Mouse (Mus musculus) liver, embryonic 16.5 days (tissue): Measurements from ENCODE around the gene Ifnlr1. TPM values are rescaled to one million over a fixed set of nuclear protein-coding genes. Genes with fewer than 3 reads are reported as not detected.

Source experiments
- ATAC-seq: fragments of 200-750 bp; cut with Nextera tagmentation; 2 replicates; pipeline ENCODE4 v1.8.0; 2017; ENCODE audit warnings: low read depth, mild to moderate bottlenecking, moderate number of reproducible peaks, moderate library complexity
- H3K27ac ChIP-seq: fragments of 300-500 bp; sonication (generic); 2 replicates; pipeline ENCODE4 v1.5.1; 2014; ENCODE audit warnings: mild to moderate bottlenecking, low read length
- H3K27me3 ChIP-seq: fragments of 300-500 bp; sonication (generic); 2 replicates; pipeline ENCODE4 v1.6.1; 2014; ENCODE audit warnings: low read depth, low read length, mixed read lengths; ENCODE audit not compliant: control insufficient read depth, insufficient read depth
- H3K36me3 ChIP-seq: fragments of 300-500 bp; sonication (generic); 2 replicates; pipeline ENCODE4 v1.6.1; 2014; ENCODE audit warnings: mild to moderate bottlenecking; ENCODE audit not compliant: control insufficient read depth, insufficient read depth
- H3K4me1 ChIP-seq: fragments of 300-500 bp; sonication (generic); 2 replicates; pipeline ENCODE4 v1.6.1; 2014; ENCODE audit warnings: low read depth, low read length, mixed read lengths; ENCODE audit not compliant: control insufficient read depth
- H3K4me2 ChIP-seq: fragments of 300-500 bp; sonication (generic); 2 replicates; pipeline ENCODE4 v1.6.1; 2014; ENCODE audit warnings: low read depth, low read length, mixed read lengths
- H3K4me3 ChIP-seq: fragments of 300-500 bp; sonication (generic); 2 replicates; pipeline ENCODE4 v1.5.1; 2014; ENCODE audit warnings: low read depth, mild to moderate bottlenecking, low read length
- H3K9ac ChIP-seq: fragments of 300-500 bp; sonication (generic); 2 replicates; pipeline ENCODE4 v1.6.1; 2014; ENCODE audit warnings: low read depth, low read length
- H3K9me3 ChIP-seq: fragments of 300-500 bp; sonication (generic); replicated peaks from 2 replicates; pipeline ENCODE4 v1.6.1; 2016; ENCODE audit warnings: low read length; ENCODE audit not compliant: control insufficient read depth
- WGBS: fragments of 180-500 bp; shearing (Covaris S2); extraction: QIAGEN DNeasy Blood & Tissue Kit; methylation state at CpG from one replicate; pipeline ENCODE4 v1.1.7; 2014; ENCODE audit not compliant: insufficient replicate concordance; 5-methylcytosine and 5-hydroxymethylcytosine counted together
- polyA plus RNA-seq: library from polyadenylated mRNA; unstranded; fragments of >200 nt; fragmentation: Nextera tagmentation; extraction: Ambion mirVana; gene quantifications from 2 replicates; pipeline ENCODE4 v1.2.1, GENCODE M21; 2015

Gene Ifnlr1
- polyA plus RNA-seq, 1 experiment from 2014 or later: 0.31 TPM

- ATAC-seq: no peak
- WGBS: 60% methylated on average over 11 of the region's 11 CpGs
- peaks cover 9% of the 10 kb centered on the region for H3K4me1 ChIP-seq
- H3K36me3 ChIP-seq: no peaks in the 10 kb centered on the region
- H3K4me3 ChIP-seq: no peak overlapping the region
- no peak overlapping the region for H3K27ac ChIP-seq
- H3K4me2 ChIP-seq: no peak overlapping the region
- peaks cover 5% of the 10 kb centered on the region; the same call in 1 of the 2 replicates for H3K9me3 ChIP-seq
- H3K9ac ChIP-seq: no peak overlapping the region
- no peaks in the 10 kb centered on the region for H3K27me3 ChIP-seq
These were observed 40.3 kb downstream of the Ifnlr1 start for GRCm38 (mm10) chr4:135726416-135726815.

- Histone ChIP-seq H3K4me1 (peaks cover 9% of the 10 kb centered on the region), H3K9me3 (peaks cover 2% of the 10 kb centered on the region; the same call in 1 of the 2 replicates), H3K27me3 (no peaks in the 10 kb centered on the region), H3K27ac (no peak within 1 kb of the TSS), H3K9ac (peak within 1 kb of the TSS; percentile 44; the same call in 1 of the 2 replicates), H3K4me3 (peak within 1 kb of the TSS; percentile 51), H3K4me2 (peak within 1 kb of the TSS; percentile 58), H3K36me3 (no peaks in the 10 kb centered on the region)
- WGBS: 11% methylated on average over 14 of the region's 14 CpGs
- peak; percentile 74 for ATAC-seq
These were observed 41.7 kb downstream of the Ifnlr1 start, which contains the start of gene Il22ra1 for GRCm38 (mm10) chr4:135727817-135728216. Gene Il22ra1 (plus strand): TSS chr4:135728172.

- 67% methylated on average over 9 of the region's 9 CpGs for WGBS
- Histone ChIP-seq H3K27me3 (no peaks in the 10 kb centered on the region), H3K4me1 (peaks cover 9% of the 10 kb centered on the region), H3K9me3 (no peaks in the 10 kb centered on the region), H3K9ac (no peak overlapping the region), H3K36me3 (peaks cover 11% of the 10 kb centered on the region; the same call in 1 of the 2 replicates), H3K4me2 (no peak overlapping the region), H3K4me3 (no peak overlapping the region), H3K27ac (no peak overlapping the region)
- ATAC-seq: no peak
These were observed 44.1 kb downstream of the Ifnlr1 start for GRCm38 (mm10) chr4:135730204-135730603.

DNA sequence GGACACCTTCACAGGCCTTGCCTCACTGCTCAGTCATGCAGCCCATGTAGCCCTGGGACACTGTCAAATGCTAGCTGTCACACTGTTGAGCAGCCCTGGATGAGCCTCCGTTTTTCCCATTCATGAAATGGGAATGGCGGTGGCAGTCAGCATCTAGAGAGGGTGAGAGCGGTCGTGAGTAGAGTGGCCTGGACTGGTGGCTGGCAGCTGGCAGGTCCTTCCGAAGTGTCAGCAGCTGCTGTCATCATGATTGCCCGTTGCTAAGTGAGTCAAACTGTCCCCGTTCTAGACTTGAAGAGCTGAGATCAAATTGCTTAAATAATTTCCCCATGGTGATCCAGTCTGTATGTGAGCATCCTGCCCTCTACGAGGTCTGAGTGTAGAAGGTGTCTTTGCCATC is 44.9 kb downstream of the Ifnlr1 start:
- no peaks in the 10 kb centered on the region for H3K27me3 ChIP-seq
- ATAC-seq: no peak
- H3K4me3 ChIP-seq: no peak overlapping the region
- no peak overlapping the region for H3K9ac ChIP-seq
- WGBS: 69% methylated on average over 8 of the region's 8 CpGs
- peaks cover 11% of the 10 kb centered on the region; the same call in 1 of the 2 replicates for H3K36me3 ChIP-seq
- H3K4me2 ChIP-seq: no peak overlapping the region
- no peaks in the 10 kb centered on the region for H3K9me3 ChIP-seq
- peaks cover 9% of the 10 kb centered on the region for H3K4me1 ChIP-seq
- H3K27ac ChIP-seq: no peak overlapping the region

DNA sequence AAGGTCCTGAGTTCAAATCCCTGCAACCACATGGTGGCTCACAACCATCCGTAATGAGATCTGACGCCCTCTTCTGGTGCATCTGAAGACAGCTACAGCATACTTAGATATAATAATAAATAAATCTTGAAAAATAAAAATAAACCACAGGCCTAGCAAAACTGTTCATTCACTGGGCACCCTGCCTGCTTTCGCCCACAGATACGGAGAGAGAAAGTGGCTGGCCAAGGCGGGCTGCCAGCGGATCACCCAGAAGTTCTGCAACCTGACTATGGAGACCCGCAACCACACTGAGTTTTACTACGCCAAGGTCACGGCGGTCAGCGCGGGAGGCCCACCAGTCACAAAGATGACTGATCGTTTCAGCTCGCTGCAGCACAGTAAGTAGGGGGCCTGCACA is 47.8 kb downstream of the Ifnlr1 start:
- Histone ChIP-seq H3K9ac (no peak overlapping the region), H3K4me3 (no peak overlapping the region), H3K27me3 (no peaks in the 10 kb centered on the region), H3K4me2 (no peak overlapping the region), H3K4me1 (peaks cover 9% of the 10 kb centered on the region), H3K9me3 (no peaks in the 10 kb centered on the region), H3K36me3 (peaks cover 11% of the 10 kb centered on the region; the same call in 1 of the 2 replicates), H3K27ac (no peak overlapping the region)
- no peak for ATAC-seq
- WGBS: 79% methylated on average over 14 of the region's 14 CpGs

- no peak for ATAC-seq
- no peak overlapping the region for H3K27ac ChIP-seq
- H3K4me2 ChIP-seq: no peak overlapping the region
- no peak overlapping the region for H3K9ac ChIP-seq
- no peak overlapping the region for H3K4me3 ChIP-seq
- WGBS: 67% methylated on average over 3 of the region's 3 CpGs
- peaks cover 22% of the 10 kb centered on the region for H3K4me1 ChIP-seq
- H3K36me3 ChIP-seq: peaks cover 11% of the 10 kb centered on the region; the same call in 1 of the 2 replicates
- no peaks in the 10 kb centered on the region for H3K27me3 ChIP-seq
- H3K9me3 ChIP-seq: no peaks in the 10 kb centered on the region
These were observed 50.8 kb downstream of the Ifnlr1 start for GRCm38 (mm10) chr4:135736903-135737302.

DNA sequence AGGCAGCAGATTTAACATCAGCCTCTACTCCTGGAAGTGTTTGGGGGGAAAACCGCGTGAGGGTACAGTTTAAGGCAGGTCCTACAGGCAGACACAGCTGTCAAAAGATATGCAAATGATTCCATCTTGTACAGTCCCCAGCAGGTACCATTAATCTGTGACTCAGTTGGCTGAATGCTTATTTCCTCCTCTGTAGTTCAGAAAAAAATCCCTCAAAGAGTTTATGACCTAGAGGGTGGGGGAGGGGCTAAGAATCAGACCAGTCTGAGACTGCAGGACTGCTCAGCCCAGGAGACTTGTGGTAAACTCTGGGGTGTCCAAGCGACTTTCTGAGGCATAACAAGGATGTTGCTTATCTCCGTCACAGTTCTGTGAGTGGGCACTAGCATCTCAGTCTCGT is 52.1 kb downstream of the Ifnlr1 start:
- WGBS: 43% methylated on average over 5 of the region's 5 CpGs
- Histone ChIP-seq H3K4me1 (peaks cover 22% of the 10 kb centered on the region), H3K4me2 (peak overlapping the region; percentile 36; the same call in 1 of the 2 replicates), H3K9ac (no peak overlapping the region), H3K36me3 (peaks cover 11% of the 10 kb centered on the region; the same call in 1 of the 2 replicates), H3K9me3 (no peaks in the 10 kb centered on the region), H3K27ac (peak overlapping the region; percentile 66), H3K4me3 (no peak overlapping the region), H3K27me3 (no peaks in the 10 kb centered on the region)
- ATAC-seq: no peak

DNA sequence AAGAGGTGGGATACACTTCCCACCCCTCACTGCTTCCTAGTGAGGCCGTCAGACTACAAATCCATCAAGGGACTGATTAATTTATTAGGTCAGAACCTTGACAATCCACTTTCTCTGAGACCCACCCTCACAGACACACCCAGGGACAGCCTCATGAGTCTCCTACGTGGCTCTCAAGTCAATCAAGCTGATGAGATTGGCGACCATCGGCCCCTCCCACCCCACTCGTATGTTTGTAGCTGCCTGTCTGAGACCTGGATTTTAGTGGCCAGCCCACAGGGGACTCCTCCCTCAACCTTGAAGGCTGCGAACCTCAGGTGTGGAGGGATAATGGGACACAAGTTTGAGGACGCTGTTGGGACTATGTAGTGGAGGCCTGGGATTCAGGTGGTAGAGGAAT is 53.1 kb downstream of the Ifnlr1 start:
- Histone ChIP-seq H3K9me3 (no peaks in the 10 kb centered on the region), H3K4me2 (peak overlapping the region; percentile 36), H3K4me1 (peaks cover 22% of the 10 kb centered on the region), H3K4me3 (no peak overlapping the region), H3K27me3 (no peaks in the 10 kb centered on the region), H3K9ac (no peak overlapping the region), H3K36me3 (peaks cover 9% of the 10 kb centered on the region; the same call in 1 of the 2 replicates), H3K27ac (peak overlapping the region; percentile 66)
- WGBS: 41% methylated on average over 7 of the region's 7 CpGs
- peak; percentile 66 for ATAC-seq

GRCm38 (mm10) chr4:135739672-135740071 is 53.6 kb downstream of the Ifnlr1 start:
- H3K27me3 ChIP-seq: no peaks in the 10 kb centered on the region
- H3K9ac ChIP-seq: 0 out of 2 replicates have a peak overlapping the region, but pooled peaks have one; percentile 13
- H3K4me1 ChIP-seq: peaks cover 22% of the 10 kb centered on the region
- peak overlapping the region; percentile 66 for H3K27ac ChIP-seq
- H3K9me3 ChIP-seq: no peaks in the 10 kb centered on the region
- 52% methylated on average over 14 of the region's 14 CpGs for WGBS
- H3K4me2 ChIP-seq: peak overlapping the region; percentile 36
- peak; percentile 95 for ATAC-seq
- H3K4me3 ChIP-seq: no peak overlapping the region
- H3K36me3 ChIP-seq: peaks cover 4% of the 10 kb centered on the region; the same call in 1 of the 2 replicates
